Mouse (Mus musculus): Measurements from ENCODE around the gene Hspb11. TPM values are rescaled to one million over a fixed set of nuclear protein-coding genes. Genes with fewer than 3 reads are reported as not detected.

Gene Hspb11
- 15.9 and 19.9 TPM in 2 replicates for polyA plus RNA-seq (2012; rRNA removed)

DNA sequence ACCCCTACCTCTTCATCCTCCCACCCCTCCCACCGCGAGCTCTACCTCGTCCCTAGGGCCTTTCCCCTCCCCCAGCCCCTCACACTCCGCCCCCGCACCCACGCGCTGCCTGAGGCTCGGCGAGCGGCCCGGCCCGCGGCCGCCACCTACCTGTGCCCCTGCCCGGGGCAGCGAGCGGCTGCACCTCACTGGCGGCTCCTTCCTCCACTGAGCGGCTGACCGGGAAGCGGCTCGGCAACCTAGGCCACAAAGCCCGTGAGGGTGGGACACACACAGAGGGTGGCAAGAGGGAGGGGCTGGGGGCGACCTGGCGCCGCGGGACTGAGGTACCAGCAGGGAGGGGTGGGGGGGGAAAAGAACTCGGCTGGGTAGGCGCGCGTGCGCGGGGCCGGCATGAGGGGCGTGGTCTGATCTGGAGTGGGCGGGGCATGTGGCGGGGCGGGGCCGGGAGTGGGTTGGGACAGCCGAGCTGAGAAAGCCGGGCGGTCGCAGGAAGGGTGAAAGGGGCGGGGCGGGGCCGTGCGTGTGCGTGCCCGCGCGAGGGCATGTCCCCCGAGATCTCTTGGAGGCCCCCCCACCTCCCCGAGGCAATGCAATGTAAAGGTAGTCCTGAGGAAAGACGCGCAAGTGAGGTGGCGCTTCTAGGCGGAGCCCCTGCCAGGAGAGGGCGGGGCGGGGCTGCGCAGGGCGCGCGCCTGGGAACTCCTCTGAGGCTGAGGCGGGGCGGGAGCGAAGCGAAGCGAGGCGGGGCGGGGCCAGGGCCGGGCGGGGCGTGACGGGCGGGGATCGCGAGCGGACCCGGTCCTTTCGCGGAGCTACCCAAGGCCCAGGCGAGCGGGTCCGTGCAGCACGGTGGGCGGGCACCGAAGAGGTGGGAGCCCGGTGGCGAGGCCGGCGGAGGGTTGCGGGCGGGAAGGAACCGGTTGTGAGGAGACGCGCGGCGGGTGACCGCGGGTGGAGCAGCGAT lies at the start of gene Hspb11, which contains the start of gene Lrrc42:
Gene Hspb11, plus strand, starts transcription at position 469 of the 967 bp plus-strand sequence.
Gene Lrrc42, minus strand, starts transcription at position 408 of the 967 bp plus-strand sequence.
- peak; percentile 98 for DNase-seq (ENCODE audit: low read depth)

DNA sequence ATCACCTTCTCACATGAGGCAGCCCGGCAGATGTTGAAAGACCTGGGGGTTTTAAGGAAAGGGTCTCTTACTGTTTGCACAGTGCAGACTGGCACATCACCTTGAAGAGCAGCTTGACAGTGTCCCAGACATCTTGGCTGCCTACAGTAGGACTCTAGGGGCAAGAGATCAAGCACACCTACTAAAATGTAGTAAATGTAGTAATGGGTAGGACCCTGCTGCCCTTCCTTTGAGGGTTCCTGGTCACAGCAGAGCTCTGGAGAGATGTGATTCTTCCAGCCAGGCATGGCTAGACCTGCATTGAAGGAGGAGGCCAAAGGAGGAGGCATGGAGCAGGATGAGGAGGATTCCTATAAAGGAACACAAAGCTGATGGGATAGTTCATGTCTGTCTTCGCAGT lies 46.4 kb upstream of the Hspb11 start:
- no peak for DNase-seq (ENCODE audit: low read depth)
- TF ChIP-seq CTCF (IDR thresholded peaks at IDR 0.05; ENCODE audit: borderline replicate concordance, extremely low read depth, insufficient read depth, insufficient read length), result no peak
- no peak for TF ChIP-seq POLR2A (IDR thresholded peaks at IDR 0.05; ENCODE audit: borderline replicate concordance, extremely low read depth, insufficient read depth, insufficient read length, poor library complexity, severe bottlenecking)

More for the DNA sequence above, at the start of gene Hspb11, which contains the start of gene Lrrc42:
- TF ChIP-seq CTCF (IDR thresholded peaks at IDR 0.05; ENCODE audit: borderline replicate concordance, extremely low read depth, insufficient read depth, insufficient read length) (no peak), POLR2A (IDR thresholded peaks at IDR 0.05; ENCODE audit: borderline replicate concordance, extremely low read depth, insufficient read depth, insufficient read length, poor library complexity, severe bottlenecking) (peak; percentile 72)

DNA sequence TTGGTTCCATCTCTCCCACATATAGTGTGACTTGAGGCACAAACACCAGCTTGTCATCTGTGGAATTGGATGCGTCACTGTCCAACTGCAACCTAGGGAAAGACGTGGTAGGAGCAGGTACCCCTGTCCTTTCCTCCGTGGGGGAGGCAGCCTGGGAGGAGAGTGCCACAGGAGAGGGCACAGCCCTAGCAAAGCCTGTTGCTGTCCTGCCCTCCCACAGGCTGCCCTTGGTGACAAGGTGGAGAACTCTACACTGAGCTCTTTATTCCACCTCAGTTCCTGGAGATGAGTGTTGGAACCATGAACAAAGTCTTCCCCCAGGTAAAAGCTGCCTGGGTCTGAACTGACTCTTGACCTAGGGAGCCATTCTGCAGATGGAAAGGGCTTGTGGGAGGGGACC lies 44.5 kb upstream of the Hspb11 start, which contains the start of gene Ldlrad1:
Gene Ldlrad1, plus strand, starts transcription at position 301 of the 400 bp plus-strand sequence.
- DNase-seq (ENCODE audit: low read depth), result no peak
- TF ChIP-seq POLR2A (IDR thresholded peaks at IDR 0.05; ENCODE audit: borderline replicate concordance, extremely low read depth, insufficient read depth, insufficient read length, poor library complexity, severe bottlenecking), result no peak
- TF ChIP-seq CTCF (IDR thresholded peaks at IDR 0.05; ENCODE audit: borderline replicate concordance, extremely low read depth, insufficient read depth, insufficient read length), result no peak

DNA sequence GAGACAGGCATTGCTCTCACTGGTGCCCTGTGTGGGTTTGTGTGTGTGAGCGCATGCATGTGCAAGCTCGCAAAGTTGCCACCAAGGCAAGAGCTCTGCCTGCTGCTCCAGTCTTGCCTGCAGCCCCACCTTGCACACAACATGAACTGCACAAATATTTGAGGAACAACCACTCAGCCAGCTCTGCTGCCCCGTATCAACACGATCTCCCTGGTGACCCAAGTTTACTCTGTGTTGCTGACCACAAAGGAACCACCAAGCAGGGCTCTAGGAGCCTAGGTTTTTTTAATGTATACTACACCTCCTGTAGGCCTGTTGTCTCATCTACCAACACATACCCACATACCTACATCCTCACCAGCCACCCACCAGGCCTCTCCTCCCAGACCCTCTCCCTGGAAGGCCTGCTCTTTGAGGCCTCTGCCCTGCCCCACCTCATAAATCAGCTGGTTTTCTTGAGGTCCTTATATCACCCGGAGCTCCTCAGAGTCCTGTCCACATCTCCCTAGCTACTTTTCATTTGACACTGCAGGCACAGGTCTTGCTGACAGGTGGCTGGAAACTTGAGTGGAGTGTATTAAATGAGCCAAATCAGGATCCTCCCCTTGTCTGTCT lies 42.8 kb upstream of the Hspb11 start:
- TF ChIP-seq CTCF (IDR thresholded peaks at IDR 0.05; ENCODE audit: borderline replicate concordance, extremely low read depth, insufficient read depth, insufficient read length) (no peak), POLR2A (IDR thresholded peaks at IDR 0.05; ENCODE audit: borderline replicate concordance, extremely low read depth, insufficient read depth, insufficient read length, poor library complexity, severe bottlenecking) (no peak)
- no peak for DNase-seq (ENCODE audit: low read depth)

DNA sequence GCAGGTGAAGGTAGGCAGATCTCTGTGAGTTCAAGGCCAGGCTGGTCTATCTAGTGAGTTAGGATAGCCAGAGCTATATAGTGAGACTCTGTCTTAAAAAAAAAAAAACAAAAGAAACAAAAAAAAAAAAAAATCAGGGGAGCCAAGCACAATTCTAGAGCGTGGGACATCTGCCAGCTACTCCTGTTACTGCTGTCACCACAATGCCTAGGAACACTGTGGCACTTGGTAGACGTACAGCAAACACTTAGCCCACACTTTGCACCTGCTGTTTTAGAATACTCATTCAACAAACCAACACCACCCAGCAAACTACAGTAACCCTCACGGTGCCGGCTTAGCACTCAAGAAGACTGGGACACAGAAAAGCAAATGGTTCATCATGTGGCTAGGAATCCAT lies 41.9 kb upstream of the Hspb11 start:
- DNase-seq (ENCODE audit: low read depth), result peak; percentile 23
- TF ChIP-seq POLR2A (IDR thresholded peaks at IDR 0.05; ENCODE audit: borderline replicate concordance, extremely low read depth, insufficient read depth, insufficient read length, poor library complexity, severe bottlenecking), result no peak
- TF ChIP-seq CTCF (IDR thresholded peaks at IDR 0.05; ENCODE audit: borderline replicate concordance, extremely low read depth, insufficient read depth, insufficient read length), result no peak

DNA sequence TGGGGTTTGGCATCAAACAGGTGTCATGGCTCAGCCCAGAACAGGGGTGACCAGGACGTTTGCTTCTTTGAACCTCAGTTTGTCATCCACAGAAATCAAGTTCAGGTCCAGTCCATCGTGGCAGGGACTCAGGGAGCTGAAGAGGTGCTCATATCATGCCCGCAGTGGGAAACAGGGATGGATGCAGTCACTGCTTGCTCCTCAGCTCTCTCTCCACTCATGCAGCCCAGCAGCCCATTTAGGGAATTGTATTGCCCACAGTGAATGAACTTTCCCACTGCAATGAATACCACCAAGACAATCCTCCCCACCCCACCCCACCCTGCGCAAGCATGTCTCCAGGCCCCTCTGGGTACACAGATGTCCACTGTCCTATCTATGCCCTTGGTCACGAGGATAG lies 41.5 kb upstream of the Hspb11 start:
- TF ChIP-seq POLR2A (IDR thresholded peaks at IDR 0.05; ENCODE audit: borderline replicate concordance, extremely low read depth, insufficient read depth, insufficient read length, poor library complexity, severe bottlenecking) (no peak), CTCF (IDR thresholded peaks at IDR 0.05; ENCODE audit: borderline replicate concordance, extremely low read depth, insufficient read depth, insufficient read length) (no peak)
- DNase-seq (ENCODE audit: low read depth), result no peak

DNA sequence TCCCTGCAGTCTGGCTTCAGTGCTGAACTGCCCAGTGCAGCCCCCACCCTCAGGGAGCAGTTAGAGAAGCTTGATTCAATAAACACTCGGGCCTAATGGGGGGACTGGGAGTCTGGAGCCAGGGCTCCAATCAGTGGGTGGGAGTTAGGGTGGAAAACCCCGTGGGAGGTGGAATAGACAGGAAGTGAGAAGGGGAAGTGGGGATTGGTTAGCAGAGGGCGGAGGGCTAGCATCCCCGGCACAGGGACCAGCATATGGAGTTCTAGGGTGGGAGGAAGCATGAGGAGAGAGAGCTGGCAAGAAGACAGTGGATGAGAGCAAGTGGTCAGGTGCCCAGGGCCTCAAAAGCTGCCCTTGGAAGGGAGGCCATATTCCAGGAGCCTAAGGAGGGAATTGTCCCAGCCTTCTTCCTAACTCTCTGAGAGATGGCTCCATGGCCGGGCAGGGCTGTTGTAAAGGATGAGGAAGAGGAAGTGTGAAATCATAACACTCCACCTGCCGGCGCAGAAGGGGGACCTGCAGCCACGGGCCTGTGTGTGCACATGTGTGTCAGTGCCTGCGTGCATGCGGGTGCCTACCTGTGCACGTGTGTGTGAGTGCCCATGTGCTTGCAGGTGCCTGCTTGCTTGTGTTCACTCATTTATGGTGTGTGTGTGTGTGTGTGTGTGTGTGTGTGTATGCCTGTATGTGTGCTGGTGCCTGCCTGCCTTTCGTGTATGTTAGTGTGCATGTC lies 39.9 kb upstream of the Hspb11 start:
- TF ChIP-seq CTCF (IDR thresholded peaks at IDR 0.05; ENCODE audit: borderline replicate concordance, extremely low read depth, insufficient read depth, insufficient read length), result no peak
- no peak for TF ChIP-seq POLR2A (IDR thresholded peaks at IDR 0.05; ENCODE audit: borderline replicate concordance, extremely low read depth, insufficient read depth, insufficient read length, poor library complexity, severe bottlenecking)
- DNase-seq (ENCODE audit: low read depth), result no peak

DNA sequence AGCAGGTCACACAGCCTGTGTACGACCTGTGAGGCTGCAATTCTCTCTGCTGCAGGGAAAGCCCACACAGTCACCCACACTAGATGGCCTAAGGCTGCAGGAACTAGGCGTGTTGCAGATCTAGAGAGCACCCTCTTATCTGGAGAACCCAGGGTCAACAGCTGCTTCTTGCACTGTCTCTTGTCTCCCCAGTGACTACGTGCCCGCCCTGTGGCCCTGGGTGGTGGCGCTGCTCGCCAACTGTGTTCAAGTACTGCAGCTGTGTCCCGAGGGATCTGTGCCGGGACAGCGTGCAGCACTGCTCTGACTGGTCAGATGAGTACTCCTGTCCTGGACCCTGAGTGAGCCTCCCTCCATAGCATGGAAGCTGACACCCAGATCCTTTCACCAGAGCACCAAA lies 35.8 kb upstream of the Hspb11 start:
- DNase-seq (ENCODE audit: low read depth), result no peak

DNA sequence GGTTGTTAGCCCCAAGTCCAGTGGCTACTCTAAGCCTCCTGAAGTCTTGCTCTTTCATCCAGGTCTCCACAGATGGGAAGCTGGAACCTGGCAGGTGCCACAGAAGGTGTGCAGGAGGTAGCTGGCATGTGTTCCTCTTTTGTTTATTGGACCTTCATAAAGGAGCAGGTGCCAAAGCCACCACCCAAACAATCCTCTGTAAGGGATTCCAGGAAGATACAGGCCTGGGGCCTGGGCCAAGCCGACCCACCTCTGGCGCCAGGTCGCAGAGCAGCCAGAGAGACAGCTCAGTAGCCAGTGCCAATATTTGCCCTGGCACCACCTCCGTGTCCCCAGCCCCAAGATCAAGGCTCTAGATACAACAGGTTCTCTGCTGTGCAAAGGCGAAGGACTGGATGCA lies 31.9 kb upstream of the Hspb11 start:
- TF ChIP-seq POLR2A (IDR thresholded peaks at IDR 0.05; ENCODE audit: borderline replicate concordance, extremely low read depth, insufficient read depth, insufficient read length, poor library complexity, severe bottlenecking) (no peak), CTCF (IDR thresholded peaks at IDR 0.05; ENCODE audit: borderline replicate concordance, extremely low read depth, insufficient read depth, insufficient read length) (no peak)
- no peak for DNase-seq (ENCODE audit: low read depth)

More for the DNA sequence above, 35.8 kb upstream of the Hspb11 start:
- no peak for TF ChIP-seq CTCF (IDR thresholded peaks at IDR 0.05; ENCODE audit: borderline replicate concordance, extremely low read depth, insufficient read depth, insufficient read length)
- TF ChIP-seq POLR2A (IDR thresholded peaks at IDR 0.05; ENCODE audit: borderline replicate concordance, extremely low read depth, insufficient read depth, insufficient read length, poor library complexity, severe bottlenecking), result no peak

DNA sequence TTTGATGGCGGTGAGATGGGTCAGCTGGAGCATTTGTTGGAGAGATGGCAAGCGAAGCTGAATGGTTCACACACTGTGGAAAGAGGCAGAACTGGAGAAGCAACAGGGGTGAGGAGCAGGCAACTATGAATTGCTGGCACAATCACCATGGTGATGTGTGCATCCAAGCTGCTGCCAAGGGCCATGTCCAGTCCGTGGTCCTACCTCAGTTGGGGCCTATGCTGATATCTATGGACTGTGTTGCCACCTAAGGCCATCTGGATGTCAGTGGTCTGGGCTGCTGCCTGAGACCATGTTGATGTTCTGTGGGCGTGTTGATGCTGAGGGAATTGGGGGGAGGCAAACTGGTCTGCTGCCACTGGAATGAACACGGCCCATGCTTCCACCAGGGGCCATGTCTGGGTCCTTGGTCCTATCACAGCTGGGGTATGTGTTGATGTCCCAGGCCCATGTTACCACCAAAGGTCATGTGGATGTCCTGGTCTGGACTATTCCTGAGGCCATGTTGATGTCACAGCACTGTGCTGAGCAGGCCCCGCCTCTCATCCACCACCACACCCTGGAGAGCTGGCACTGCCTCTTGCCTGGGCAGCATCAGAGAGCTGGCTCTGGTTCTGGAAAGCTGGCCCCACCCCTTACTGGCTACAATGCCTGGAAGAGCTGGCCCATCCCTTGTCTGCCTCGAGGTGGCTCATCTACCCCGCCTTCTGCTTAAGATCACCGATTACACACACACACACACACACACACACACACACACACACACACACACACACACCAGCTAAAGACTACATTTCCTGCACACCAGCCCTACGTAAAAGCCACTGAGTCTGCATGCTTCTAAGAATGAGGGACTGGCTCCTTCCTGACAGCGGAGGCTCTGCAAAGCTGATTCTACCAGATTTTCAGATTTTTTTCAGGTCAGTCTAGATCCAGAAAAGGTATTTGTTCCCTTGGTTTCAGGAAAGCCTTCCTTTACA lies 29.9 kb upstream of the Hspb11 start:
- DNase-seq (ENCODE audit: low read depth), result peak; percentile 49

More for the DNA sequence above, 29.9 kb upstream of the Hspb11 start:
- TF ChIP-seq POLR2A (IDR thresholded peaks at IDR 0.05; ENCODE audit: borderline replicate concordance, extremely low read depth, insufficient read depth, insufficient read length, poor library complexity, severe bottlenecking) (no peak), CTCF (IDR thresholded peaks at IDR 0.05; ENCODE audit: borderline replicate concordance, extremely low read depth, insufficient read depth, insufficient read length) (no peak)
